ENCODE assay signal across 7 mouse cellular contexts in genomic region chr11:5261508-5262392, GRCm38 (mm10). TPM values are rescaled to one million over a fixed set of nuclear protein-coding genes. Genes with fewer than 3 reads are reported as not detected.
DNase-seq lines count a peak whose midpoint lies in the region; ATAC-seq and TF ChIP-seq lines count a peak whose summit lies in the region.

Kremen1 (minus strand) TSS chr11:5261558.

- H3K27me3 ChIP-seq in embryonic facial prominence, embryonic 12.5 days: no peaks in the 10 kb centered on the region
- H3K27me3 ChIP-seq in kidney, adult 2 months (replicated peaks; ENCODE audit: control insufficient read depth, insufficient read depth, low read length): no peaks in the 10 kb centered on the region
- 0 out of 2 replicates have a peak, but pooled peaks cover 5% of the 10 kb centered on the region for H3K27me3 ChIP-seq in limb, embryonic 12.5 days
- 0 out of 2 replicates have a peak, but pooled peaks cover 3% of the 10 kb centered on the region for H3K27me3 ChIP-seq in midbrain, embryonic 15.5 days (replicated peaks)
- H3K27me3 ChIP-seq in spleen, adult 2 months (ENCODE audit: control insufficient read depth, insufficient read depth, low read length): no peaks in the 10 kb centered on the region

- peak within 1 kb of the TSS; percentile 88 for H3K9ac ChIP-seq in embryonic facial prominence, embryonic 12.5 days
- peak within 1 kb of the TSS; percentile 92 for H3K9ac ChIP-seq in limb, embryonic 12.5 days (replicated peaks)
- peak within 1 kb of the TSS; percentile 56 for H3K9ac ChIP-seq in midbrain, embryonic 15.5 days

- no peak for TF ChIP-seq CTCF in kidney, adult 2 months (conservative IDR thresholded peaks at IDR 0.05; ENCODE audit: insufficient read depth, insufficient read length, low read depth, low read length)
- no peak for TF ChIP-seq CTCF in spleen, adult 2 months (IDR thresholded peaks at IDR 0.05; ENCODE audit: extremely low read depth, insufficient read depth, insufficient read length, insufficient replicate concordance)

- H3K27ac ChIP-seq in embryonic facial prominence, embryonic 12.5 days: peak within 1 kb of the TSS; percentile 50
- H3K27ac ChIP-seq in kidney, adult 2 months (ENCODE audit: insufficient read depth, low read depth, low read length): peak within 1 kb of the TSS; percentile 53; the same call in 1 of the 2 replicates
- H3K27ac ChIP-seq in limb, embryonic 12.5 days: peak within 1 kb of the TSS; percentile 64; the same call in 1 of the 2 replicates
- H3K27ac ChIP-seq in midbrain, embryonic 15.5 days: 0 out of 2 replicates have a peak within 1 kb of the TSS, but pooled peaks have one; percentile 21
- no peak within 1 kb of the TSS for H3K27ac ChIP-seq in spleen, adult 2 months (ENCODE audit: insufficient read depth, low read length)

- TF ChIP-seq POLR2A in kidney, adult 2 months (IDR thresholded peaks at IDR 0.05; ENCODE audit: low read depth, low read length): no peak
- TF ChIP-seq POLR2A in spleen, adult 2 months (IDR thresholded peaks at IDR 0.05; ENCODE audit: low read depth, low read length): no peak

- ATAC-seq in embryonic facial prominence, embryonic 12.5 days (ENCODE audit: insufficient number of reproducible peaks, insufficient read depth, low FRiP score, low TSS enrichment): peak; percentile 96
- ATAC-seq in limb, embryonic 12.5 days (ENCODE audit: insufficient number of reproducible peaks, insufficient read depth, low FRiP score, low TSS enrichment, low read depth): peak; percentile 93
- ATAC-seq in midbrain, embryonic 15.5 days (replicated peaks): peak; percentile 97

- peaks cover 13% of the 10 kb centered on the region for H3K4me1 ChIP-seq in embryonic facial prominence, embryonic 12.5 days
- H3K4me1 ChIP-seq in kidney, adult 2 months (ENCODE audit: control insufficient read depth, insufficient read depth, low read length): peaks cover 6% of the 10 kb centered on the region; the same call in 1 of the 2 replicates
- H3K4me1 ChIP-seq in limb, embryonic 12.5 days (replicated peaks): peaks cover 22% of the 10 kb centered on the region
- peaks cover 9% of the 10 kb centered on the region for H3K4me1 ChIP-seq in midbrain, embryonic 15.5 days
- H3K4me1 ChIP-seq in spleen, adult 2 months (ENCODE audit: control insufficient read depth, insufficient read depth, insufficient read length): peaks cover 6% of the 10 kb centered on the region; the same call in 1 of the 2 replicates

- H3K9me3 ChIP-seq in embryonic facial prominence, embryonic 12.5 days: no peaks in the 10 kb centered on the region
- H3K9me3 ChIP-seq in limb, embryonic 12.5 days: no peaks in the 10 kb centered on the region
- no peaks in the 10 kb centered on the region for H3K9me3 ChIP-seq in midbrain, embryonic 15.5 days

- H3K4me2 ChIP-seq in embryonic facial prominence, embryonic 12.5 days (replicated peaks): peak within 1 kb of the TSS; percentile 76
- peak within 1 kb of the TSS; percentile 81 for H3K4me2 ChIP-seq in limb, embryonic 12.5 days
- H3K4me2 ChIP-seq in midbrain, embryonic 15.5 days: peak within 1 kb of the TSS; percentile 79

- peak within 1 kb of the TSS; percentile 95 for H3K4me3 ChIP-seq in embryonic facial prominence, embryonic 12.5 days
- H3K4me3 ChIP-seq in kidney, adult 2 months (ENCODE audit: insufficient read depth, low read depth, low read length): peak within 1 kb of the TSS; percentile 96
- peak within 1 kb of the TSS; percentile 95 for H3K4me3 ChIP-seq in limb, embryonic 12.5 days (replicated peaks)
- peak within 1 kb of the TSS; percentile 90 for H3K4me3 ChIP-seq in midbrain, embryonic 15.5 days
- peak within 1 kb of the TSS; percentile 80 for H3K4me3 ChIP-seq in spleen, adult 2 months (ENCODE audit: extremely low read depth, insufficient read depth, insufficient read length)

- DNase-seq in adrenal gland, postnatal 25 days: peak; percentile 97
- peak; percentile 93 to 94 for DNase-seq in heart, adult 18-20 months
- DNase-seq in kidney, adult 2 months: peak; percentile 96
- DNase-seq in spleen, adult 2 months (ENCODE audit: low read depth in 1 of 2, low spot score in 2 of 2): peak; percentile 80 to 93

- H3K36me3 ChIP-seq in embryonic facial prominence, embryonic 12.5 days: no peaks in the 10 kb centered on the region
- no peaks in the 10 kb centered on the region for H3K36me3 ChIP-seq in kidney, adult 2 months (ENCODE audit: control insufficient read depth, insufficient read depth, low read length)
- no peaks in the 10 kb centered on the region for H3K36me3 ChIP-seq in limb, embryonic 12.5 days
- H3K36me3 ChIP-seq in midbrain, embryonic 15.5 days (replicated peaks): no peaks in the 10 kb centered on the region
- no peaks in the 10 kb centered on the region for H3K36me3 ChIP-seq in spleen, adult 2 months (ENCODE audit: control insufficient read depth, insufficient read depth, low read length)

- WGBS in embryonic facial prominence, embryonic 12.5 days: 5% methylated on average over 47 of the region's 80 CpGs
- WGBS in kidney, adult 2 months: 4% methylated on average over 67 of the region's 80 CpGs
- WGBS in limb, embryonic 12.5 days: 3% methylated on average over 48 of the region's 80 CpGs
- WGBS in midbrain, embryonic 15.5 days: 3% methylated on average over 63 of the region's 80 CpGs
- 4% methylated on average over 68 of the region's 80 CpGs for WGBS in spleen, adult 2 months

RNA-seq across cellular contexts. Expression of gene Kremen1, which starts in this region (rescaled TPM):
- total RNA-seq in adrenal gland, postnatal 25 days (2021): 17.6 and 23.1 TPM in 2 replicates
- 23.3 and 24.7 TPM in 2 replicates for polyA plus RNA-seq in embryonic facial prominence, embryonic 12.5 days (2016; fragmentation: Nextera tagmentation; extraction: Ambion mirVana)
- 10 to 100 TPM; 82.3 to 83.3 TPM for total RNA-seq in heart, adult 18-20 months (2021)
- 21.6 and 22.7 TPM in 2 replicates for polyA plus RNA-seq in kidney, adult 2 months (2012; rRNA removed)
- 24.2 and 26.2 TPM in 2 replicates for polyA plus RNA-seq in limb, embryonic 12.5 days (2016; fragmentation: Nextera tagmentation; extraction: Ambion mirVana)
- polyA plus RNA-seq in midbrain, embryonic 15.5 days (2015; fragmentation: Nextera tagmentation; extraction: Ambion mirVana): 5.2 and 6.0 TPM in 2 replicates
- 9.4 and 9.6 TPM in 2 replicates for polyA plus RNA-seq in spleen, adult 2 months (2012; rRNA removed)
